Comparison of ENCODE assay signal across 21 mouse cellular contexts in the genomic region with DNA sequence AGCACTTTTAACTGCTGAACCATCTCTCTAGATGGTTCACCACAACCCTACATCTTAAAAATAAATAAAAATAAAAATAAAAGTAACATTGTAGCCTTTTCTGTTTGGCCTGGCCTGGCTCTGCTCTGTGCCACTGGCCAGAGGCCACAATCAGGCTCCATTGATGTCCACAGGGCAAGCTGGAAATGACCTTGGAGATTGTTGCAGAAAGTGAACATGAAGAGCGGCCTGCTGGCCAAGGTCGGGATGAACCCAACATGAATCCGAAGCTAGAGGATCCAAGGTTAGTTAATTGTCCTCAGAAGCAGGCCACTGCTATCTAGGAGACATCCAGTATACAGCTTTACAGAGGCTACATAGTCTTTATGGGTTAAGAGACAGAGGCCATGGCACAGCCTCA.
DNase-seq lines count a peak whose midpoint lies in the region; ATAC-seq and TF ChIP-seq lines count a peak whose summit lies in the region.
"Had no signal": no experiment of that assay in that cellular context is flagged by ENCODE, and none has a peak within 500 bp of the region (broad histone marks: within the 10 kb centered on the region; RNA-seq: fewer than 3 reads in every experiment).

No protein-coding gene starts in this region.

- no peaks in the 10 kb centered on the region for H3K9me3 ChIP-seq in liver, embryonic 12.5 days (replicated peaks)
- H3K9me3 ChIP-seq: embryonic facial prominence, embryonic 12.5 days; embryonic facial prominence, embryonic 15.5 days; hindbrain, embryonic 12.5 days; hindbrain, embryonic 15.5 days had no signal

- H3K27ac ChIP-seq in liver, adult 2 months (replicated peaks; ENCODE audit: insufficient read depth, low read depth, low read length): no peak overlapping the region
- no peak overlapping the region for H3K27ac ChIP-seq in liver, embryonic 12.5 days
- 0 out of 2 replicates have a peak overlapping the region, but pooled peaks have one; percentile 24 for H3K27ac ChIP-seq in brown adipose tissue, adult 24 weeks (replicated peaks; ENCODE audit: low read depth, low read length)
- H3K27ac ChIP-seq: embryonic facial prominence, embryonic 12.5 days; embryonic facial prominence, embryonic 15.5 days; gastrocnemius, adult 2 months; hindbrain, embryonic 12.5 days; hindbrain, embryonic 15.5 days had no signal

- no peak overlapping the region for H3K4me3 ChIP-seq in liver, adult 2 months (ENCODE audit: insufficient read depth, low read depth, low read length)
- no peak overlapping the region for H3K4me3 ChIP-seq in liver, embryonic 12.5 days
- no peak overlapping the region for H3K4me3 ChIP-seq in brown adipose tissue, adult 24 weeks (ENCODE audit: insufficient read depth, low read depth, low read length)
- H3K4me3 ChIP-seq: embryonic facial prominence, embryonic 12.5 days; embryonic facial prominence, embryonic 15.5 days; gastrocnemius, adult 2 months; hindbrain, embryonic 12.5 days; hindbrain, embryonic 15.5 days had no signal

- peak; percentile 73 to 81 for DNase-seq in adrenal gland, adult (ENCODE audit: inconsistent age in 2 of 2, low spot score in 1 of 2)
- DNase-seq in adrenal gland, postnatal 25 days: no peak
- DNase-seq in liver, adult 2 months (ENCODE audit: extremely low read depth, low read depth, low spot score): peak; percentile 10
- peak; percentile 32 for DNase-seq in adrenal gland, postnatal 10 days
- no peak for DNase-seq in spleen, postnatal 14 days (ENCODE audit: low spot score in 2 of 2)
- DNase-seq: cerebellum, adult 18-20 months; cerebellum, adult 9-11 months; cerebellum, postnatal 25 days; forebrain, postnatal 0 days; gastrocnemius, adult 2 months; gastrocnemius, postnatal 14 days; heart, adult 11 months had no signal

- H3K79me2 ChIP-seq in liver, adult 2 months (ENCODE audit: control insufficient read depth, insufficient read depth, low read length): no peaks in the 10 kb centered on the region

- no peaks in the 10 kb centered on the region for H3K36me3 ChIP-seq in liver, adult 2 months (ENCODE audit: control insufficient read depth, insufficient read depth, low read length)
- no peaks in the 10 kb centered on the region for H3K36me3 ChIP-seq in liver, embryonic 12.5 days
- H3K36me3 ChIP-seq: embryonic facial prominence, embryonic 12.5 days; embryonic facial prominence, embryonic 15.5 days; hindbrain, embryonic 12.5 days; hindbrain, embryonic 15.5 days had no signal

- TF ChIP-seq POLR2A in liver, adult 2 months (IDR thresholded peaks at IDR 0.05; ENCODE audit: extremely low read depth, insufficient read depth, low read length): no peak

- H3K27me3 ChIP-seq in liver, adult 2 months (ENCODE audit: control insufficient read depth, insufficient read depth, low read length): no peaks in the 10 kb centered on the region
- H3K27me3 ChIP-seq in liver, embryonic 12.5 days (replicated peaks): no peaks in the 10 kb centered on the region
- H3K27me3 ChIP-seq: embryonic facial prominence, embryonic 12.5 days; embryonic facial prominence, embryonic 15.5 days; hindbrain, embryonic 12.5 days; hindbrain, embryonic 15.5 days had no signal

- no peak for ATAC-seq in liver, embryonic 12.5 days
- ATAC-seq: activated CD4-positive, CD25-positive, alpha-beta regulatory T cell, adult 4 months; forebrain, embryonic 14.5 days; forebrain, postnatal 0 days had no signal

- 74% methylated on average over 3 of the region's 3 CpGs for WGBS in liver, adult 2 months
- WGBS in liver, embryonic 12.5 days (ENCODE audit: insufficient replicate concordance): 86% methylated on average over 3 of the region's 3 CpGs

- H3K4me2 ChIP-seq in liver, embryonic 12.5 days: no peak overlapping the region
- H3K4me2 ChIP-seq: embryonic facial prominence, embryonic 12.5 days; embryonic facial prominence, embryonic 15.5 days; heart, embryonic 11.5 days; hindbrain, embryonic 12.5 days; hindbrain, embryonic 15.5 days had no signal

- no peak overlapping the region for H3K9ac ChIP-seq in liver, adult 2 months (ENCODE audit: low read depth, low read length)
- no peak overlapping the region for H3K9ac ChIP-seq in liver, embryonic 12.5 days
- H3K9ac ChIP-seq: embryonic facial prominence, embryonic 12.5 days; embryonic facial prominence, embryonic 15.5 days; forebrain, postnatal 0 days; hindbrain, embryonic 12.5 days; hindbrain, embryonic 15.5 days had no signal

- TF ChIP-seq CTCF in liver, adult 2 months (IDR thresholded peaks at IDR 0.05; ENCODE audit: low read depth, low read length): no peak

- no peaks in the 10 kb centered on the region for H3K4me1 ChIP-seq in liver, adult 2 months (ENCODE audit: control insufficient read depth, insufficient read depth, low read length)
- no peaks in the 10 kb centered on the region for H3K4me1 ChIP-seq in liver, embryonic 12.5 days
- H3K4me1 ChIP-seq in brown adipose tissue, adult 24 weeks (ENCODE audit: control insufficient read depth, insufficient read depth, insufficient read length, low read length): no peaks in the 10 kb centered on the region; the same call in 1 of the 2 replicates
- H3K4me1 ChIP-seq: hindbrain, embryonic 12.5 days; hindbrain, embryonic 15.5 days had no signal

Comparison
In these comparisons a context has a peak if more than half of its experiments do, and no peak if none do; other contexts are left out.
1. DNase-seq: peak in adrenal gland, adult (2 of 2), liver, adult 2 months (single experiment) and adrenal gland, postnatal 10 days (single experiment); none in adrenal gland, postnatal 25 days (single experiment) and spleen, postnatal 14 days (0 of 2).